Mouse (Mus musculus) left cerebral cortex, postnatal 4 days (tissue): ENCODE results near the gene Siva1. TPM values are rescaled to one million over a fixed set of nuclear protein-coding genes. Genes with fewer than 3 reads are reported as not detected.

Experiments
- DNase-seq: peaks from one replicate; pipeline ENCODE4 v3.0.0-alpha.2; 2022
- intact Hi-C: fragments of 180-260 bp; cut with DNase I; formaldehyde crosslinking; loops from one replicate; pipeline ENCODE4 v1.15.1; 2025
- total RNA-seq, 2 experiments: library from RNA; stranded (reverse); gene quantifications; 2 replicates each; pipeline ENCODE4 v1.2.3; 2021

Siva1 gene
- total RNA-seq, 2 experiments from 2014 or later: 25.3 to 25.9 TPM

DNA sequence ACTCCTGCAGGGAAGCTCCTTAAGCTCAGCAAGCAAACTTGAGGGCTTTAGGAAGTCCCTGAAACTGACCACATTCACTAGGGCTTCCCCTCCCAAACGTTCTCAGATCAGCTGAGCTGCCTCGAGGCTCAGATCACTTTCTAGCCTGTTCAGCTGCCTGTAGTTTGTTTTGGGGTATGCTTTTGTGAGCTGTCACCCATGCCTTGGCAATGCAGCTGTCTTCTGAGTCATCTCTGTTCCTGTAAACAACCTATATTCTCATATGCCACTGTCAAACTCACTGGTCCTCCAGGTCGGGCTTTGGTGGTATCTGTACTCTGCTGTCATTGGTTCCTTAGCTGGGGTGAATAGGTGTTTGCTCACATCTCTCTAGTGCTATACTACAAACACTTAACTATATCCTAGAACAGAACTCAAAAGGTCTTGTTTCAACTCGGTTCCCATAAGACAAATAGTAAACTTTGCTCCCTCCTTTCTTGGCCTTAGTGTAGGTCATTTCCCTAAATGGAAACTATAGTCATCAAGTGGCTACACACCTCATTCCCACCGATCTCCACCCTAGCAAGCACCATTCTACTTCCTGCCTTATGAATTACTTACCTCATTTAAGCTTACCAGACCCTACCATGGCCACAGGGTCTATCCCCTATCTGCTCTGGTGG, 7.4 kb downstream of the Siva1 start:
- intact Hi-C loops: no loop called here
- DNase-seq: no peak

- intact Hi-C loops: no loop called here
These were observed 8.8 kb downstream of the Siva1 start for GRCm38 (mm10) chr12:112653157-112653824.

GRCm38 (mm10) chr12:112654076-112654475, 9.6 kb downstream of the Siva1 start:
- intact Hi-C loops: no loop called here
- no peak for DNase-seq

More at GRCm38 (mm10) chr12:112653157-112653824, 8.8 kb downstream of the Siva1 start:
- peak; percentile 93 for DNase-seq

- intact Hi-C loops: no loop called here
- peak; percentile 66 for DNase-seq
These were observed 14.1 kb downstream of the Siva1 start for GRCm38 (mm10) chr12:112658619-112659018.

GRCm38 (mm10) chr12:112659109-112659508, 14.6 kb downstream of the Siva1 start:
- peak; percentile 86 for DNase-seq
- intact Hi-C loops: no loop called here

DNA sequence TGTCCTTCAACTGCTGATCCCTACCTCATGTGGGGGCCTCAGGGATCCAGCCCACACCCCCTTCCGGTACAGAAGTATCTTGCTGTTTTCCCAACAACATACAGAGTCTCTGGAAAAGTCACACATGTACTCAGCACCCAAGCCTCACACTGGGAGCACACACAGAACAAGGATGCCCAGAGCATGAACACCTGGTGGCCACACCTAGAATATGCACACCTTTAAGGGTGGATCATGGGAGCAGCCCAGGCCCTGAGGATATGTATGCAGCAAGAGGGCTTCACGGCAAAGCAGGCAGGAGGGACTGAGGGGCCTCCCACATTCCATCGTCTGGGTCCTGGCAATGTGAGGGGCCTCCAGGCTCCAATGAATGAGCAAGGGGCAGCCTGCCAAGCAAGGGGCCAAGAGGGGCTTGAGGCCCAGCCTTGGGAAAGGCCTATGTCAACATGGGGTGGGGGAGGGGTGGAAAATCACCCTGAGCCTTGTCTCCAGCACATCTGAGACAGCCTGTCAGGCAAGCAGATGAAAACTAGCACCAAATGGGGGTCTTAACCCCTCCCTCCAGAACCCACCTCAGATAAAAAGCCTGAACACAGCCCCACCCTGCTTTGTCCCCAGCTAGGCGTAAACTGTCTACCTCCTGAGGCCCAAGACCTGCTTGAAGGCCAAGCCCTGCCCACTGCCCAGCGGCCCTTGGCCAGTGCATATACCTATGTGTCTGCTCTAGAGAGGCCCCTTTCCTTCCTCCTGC, 16.3 kb downstream of the Siva1 start:
- intact Hi-C loops: loop anchor here (5.0 kb wide), 1 partner anchor 47 kb away; no protein-coding TSS in a partner anchor
- DNase-seq: peak; percentile 87

DNA sequence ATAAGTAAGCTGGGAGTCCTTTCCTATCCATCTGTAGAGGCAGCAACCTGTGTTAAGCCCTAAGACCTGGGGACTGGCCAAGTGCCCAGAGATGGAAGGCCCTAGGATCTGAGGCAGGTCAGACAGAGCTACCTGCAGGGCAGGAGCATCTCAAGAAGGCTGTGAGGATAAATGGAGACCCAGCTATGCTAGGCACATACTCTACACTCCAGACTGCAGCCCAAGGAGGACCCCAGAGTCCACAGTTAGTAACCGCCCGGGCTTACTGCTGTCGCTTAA, 16.8 kb downstream of the Siva1 start:
- DNase-seq: no peak
- intact Hi-C loops: loop anchor here (5.0 kb wide), 1 partner anchor 46 kb away; no protein-coding TSS in a partner anchor

DNA sequence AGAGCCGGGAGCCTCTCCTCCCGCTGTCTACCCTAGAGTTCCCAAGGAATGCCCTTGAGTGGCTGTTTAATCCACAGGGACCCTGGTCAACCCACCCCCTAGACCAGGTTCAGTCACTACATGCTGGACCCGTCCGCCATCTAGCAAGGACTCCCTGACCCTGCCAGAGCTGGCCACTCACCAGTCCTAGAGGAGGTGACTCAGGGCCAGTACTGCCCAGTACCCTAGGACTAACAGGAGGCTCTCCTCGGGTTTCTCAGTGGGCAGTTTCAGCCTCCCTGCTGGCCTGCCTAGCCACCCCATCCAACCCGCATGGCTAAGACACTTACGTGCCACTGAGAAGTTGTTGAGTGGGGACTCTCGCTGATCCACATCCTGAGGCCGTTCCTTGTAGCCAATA, 17.4 kb downstream of the Siva1 start:
- intact Hi-C loops: loop anchor here (5.0 kb wide), 1 partner anchor 45 kb away; no protein-coding TSS in a partner anchor
- no peak for DNase-seq

- intact Hi-C loops: loop anchor here (5.0 kb wide), 1 partner anchor 44 kb away; no protein-coding TSS in a partner anchor
- DNase-seq: peak; percentile 42
These were observed 18.8 kb downstream of the Siva1 start for GRCm38 (mm10) chr12:112663303-112663702.

- peak; percentile 60 for DNase-seq
- intact Hi-C loops: loop anchor here (5.0 kb wide), 1 partner anchor 44 kb away; no protein-coding TSS in a partner anchor
These were observed 19.2 kb downstream of the Siva1 start for GRCm38 (mm10) chr12:112663716-112664115.

DNA sequence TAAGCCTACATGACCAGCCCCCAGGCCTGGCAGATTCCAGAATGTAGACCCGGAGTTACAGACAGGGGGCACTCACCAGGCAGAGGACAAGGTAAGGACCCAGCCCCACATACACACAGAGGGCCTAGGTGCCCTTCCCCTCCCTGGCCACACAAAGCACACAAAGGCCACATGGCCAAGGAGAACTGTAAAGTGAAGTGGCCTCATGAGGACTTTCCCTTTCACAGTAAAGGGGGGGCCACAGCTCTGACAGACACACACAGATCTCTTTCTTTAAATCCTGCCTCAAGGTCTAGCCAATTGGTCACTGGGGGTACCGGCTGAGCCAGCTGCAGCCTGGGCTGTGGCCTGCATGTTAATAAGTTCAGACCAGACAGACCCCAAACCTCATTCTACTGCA, 19.6 kb downstream of the Siva1 start:
- peak; percentile 54 for DNase-seq
- intact Hi-C loops: loop anchor here (5.0 kb wide), 1 partner anchor 43 kb away; no protein-coding TSS in a partner anchor

GRCm38 (mm10) chr12:112664656-112665055, 20.2 kb downstream of the Siva1 start:
- intact Hi-C loops: loop anchor here (5.0 kb wide), 1 partner anchor 43 kb away; no protein-coding TSS in a partner anchor
- DNase-seq: peak; percentile 50

DNA sequence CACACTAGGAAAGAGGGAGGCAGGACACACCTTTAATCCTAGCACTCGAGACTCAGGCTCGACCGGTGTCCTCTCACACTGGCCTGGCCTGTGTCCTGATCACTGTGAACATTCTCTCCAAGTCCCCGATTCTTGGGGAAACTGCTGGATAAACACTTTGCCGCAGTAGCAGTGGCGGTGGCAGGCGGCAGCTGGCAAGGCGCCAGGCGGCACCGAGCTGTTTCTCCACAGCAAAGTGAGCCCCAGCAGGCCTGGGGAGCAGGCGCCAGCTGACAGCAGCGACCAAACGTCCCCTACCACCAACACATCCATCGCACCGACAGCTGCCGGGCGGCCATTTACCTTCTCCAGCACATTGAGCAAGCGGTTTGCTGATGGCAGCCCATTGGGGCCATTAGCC, 21.0 kb downstream of the Siva1 start:
- intact Hi-C loops: no loop called here
- peak; percentile 92 for DNase-seq

- DNase-seq: no peak
- intact Hi-C loops: no loop called here
These were observed 21.5 kb downstream of the Siva1 start for GRCm38 (mm10) chr12:112665881-112666544.

GRCm38 (mm10) chr12:112667619-112668297, 23.3 kb downstream of the Siva1 start:
- peak; percentile 43 for DNase-seq
- intact Hi-C loops: no loop called here

DNA sequence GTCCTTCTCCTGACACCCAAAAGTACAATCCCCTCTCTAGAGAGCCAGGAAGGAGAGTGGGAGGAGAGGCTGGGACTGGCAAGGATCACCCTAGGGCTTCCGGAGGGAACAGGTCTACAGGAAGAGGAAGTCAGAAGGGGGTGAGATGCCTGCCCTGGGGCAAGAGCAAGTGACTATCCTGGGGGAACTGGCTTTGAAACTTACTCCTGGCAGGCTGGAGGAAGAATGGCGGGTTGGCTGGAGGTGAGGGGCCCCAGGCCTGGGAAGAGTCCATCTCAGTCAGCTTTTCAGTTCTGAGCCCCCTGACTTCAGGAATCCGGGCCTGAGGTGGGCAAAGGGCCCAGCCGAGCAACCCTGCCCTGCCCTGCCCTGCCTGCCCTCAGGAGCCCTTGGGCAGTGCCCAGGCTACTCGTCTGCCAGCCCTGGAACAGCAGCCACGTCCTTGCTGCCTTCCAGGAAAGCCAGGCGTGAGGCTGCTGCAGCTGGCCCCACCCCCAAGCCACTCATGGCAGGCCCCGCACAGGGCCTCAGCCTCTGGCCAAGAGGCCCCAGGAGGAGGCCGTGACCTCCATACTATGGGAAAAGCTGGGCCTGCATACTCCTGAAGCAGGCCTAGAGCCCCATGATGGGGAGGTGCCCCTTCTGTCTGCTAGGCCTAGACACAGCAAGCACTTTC, 26.4 kb downstream of the Siva1 start:
- intact Hi-C loops: no loop called here
- no peak for DNase-seq

DNA sequence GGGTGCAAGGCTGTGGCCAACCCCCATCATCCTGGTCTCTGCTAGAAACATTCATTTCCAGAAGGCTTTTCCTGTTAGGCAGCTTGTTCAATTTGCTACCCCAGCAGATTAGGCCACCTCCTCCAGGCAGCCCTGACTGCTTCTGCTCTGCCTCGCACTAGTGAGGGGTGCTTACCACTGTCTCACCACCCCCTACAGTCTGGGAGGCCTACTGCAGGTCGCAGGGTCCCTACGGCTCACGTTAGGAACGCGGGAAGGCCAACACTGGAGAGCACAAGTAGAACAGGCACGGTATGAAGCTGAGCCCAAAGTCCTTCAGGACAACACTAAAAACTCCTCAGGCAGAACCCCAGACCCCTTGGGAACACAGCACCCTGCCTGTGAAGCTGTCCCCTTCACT, 27.4 kb downstream of the Siva1 start:
- DNase-seq: no peak
- intact Hi-C loops: no loop called here

DNA sequence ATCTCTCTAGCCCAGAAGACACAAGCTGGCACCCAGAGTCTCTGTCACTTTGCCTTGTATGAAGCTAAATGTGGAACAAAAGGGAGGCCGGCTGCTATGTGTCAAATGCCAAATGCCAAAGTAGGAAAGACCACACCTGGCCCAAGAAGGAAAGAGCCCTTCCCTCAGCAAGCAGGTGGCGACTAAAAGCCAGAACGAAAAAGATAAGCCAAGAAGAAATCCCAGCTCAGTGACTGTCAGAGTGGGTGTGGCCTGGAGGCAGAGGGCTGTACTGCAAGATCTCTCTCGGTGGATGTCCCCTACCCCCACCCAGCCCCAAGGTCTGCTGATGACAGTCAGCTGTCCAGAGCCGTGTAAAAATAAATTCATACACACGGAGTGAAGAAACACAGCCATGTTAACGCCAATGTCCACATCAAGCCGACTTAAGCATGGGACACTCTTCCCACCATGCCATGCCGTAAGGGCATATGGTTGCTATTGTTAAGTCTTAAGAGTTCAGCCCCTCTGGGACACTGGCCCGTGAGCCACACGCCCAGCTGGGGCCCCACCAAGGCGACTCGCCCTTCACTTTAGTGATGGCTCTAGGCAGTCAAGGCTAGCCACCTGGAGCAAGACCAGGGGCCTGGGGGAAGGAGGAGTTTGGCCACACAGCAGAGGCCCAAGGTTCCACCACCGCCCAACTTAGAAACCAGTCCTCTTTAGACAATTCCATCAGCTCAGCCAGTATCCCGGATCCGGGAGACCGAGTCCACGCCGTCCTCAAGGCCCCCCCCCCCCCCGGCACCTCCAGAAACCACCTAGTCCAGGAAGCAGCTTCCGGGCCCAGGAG, 28.5 kb downstream of the Siva1 start:
- intact Hi-C loops: no loop called here

DNA sequence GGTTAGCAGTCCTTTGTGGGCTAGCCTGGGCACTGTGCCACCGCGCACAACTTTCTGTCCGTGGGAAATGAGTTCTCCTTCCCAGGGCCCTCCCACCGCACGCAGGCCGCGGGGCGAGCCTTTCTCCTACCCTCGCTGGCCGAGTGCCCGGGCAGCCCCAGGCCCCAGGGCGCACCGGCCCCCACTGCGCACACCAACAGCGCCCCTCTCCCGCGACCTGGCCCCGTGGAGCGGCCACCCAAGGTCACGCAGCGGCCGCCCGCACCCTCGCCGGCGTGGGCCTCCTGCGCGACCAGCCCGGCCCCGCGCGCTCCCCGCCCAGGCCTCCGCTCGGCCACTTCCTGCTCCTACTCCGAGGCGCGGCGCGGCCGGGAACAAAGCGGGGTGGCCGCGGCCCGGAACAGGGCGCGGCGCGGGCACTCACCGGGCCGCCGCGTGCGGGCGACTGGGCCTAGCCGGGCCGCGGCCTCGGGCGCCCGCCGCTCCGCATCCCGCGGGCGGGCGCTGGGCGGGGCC, 29.2 kb downstream of the Siva1 start:
- peak; percentile 62 for DNase-seq
- intact Hi-C loops: no loop called here

More for the DNA sequence above, 28.5 kb downstream of the Siva1 start:
- DNase-seq: peak; percentile 56
